Mouse (Mus musculus) lung, embryonic 14.5 days (tissue): ENCODE measurements around the gene Akr1b10. TPM values are rescaled to one million over a fixed set of nuclear protein-coding genes. Genes with fewer than 3 reads are reported as not detected.
"Not testable (repeated sequence)": the region's sequence is repeated elsewhere in the genome, so short reads cannot be mapped to it uniquely, and the experiment has no call there.

Experiments
- ATAC-seq: fragments of 200-750 bp; cut with Nextera tagmentation; 2 replicates; pipeline ENCODE4 v1.8.0; 2017; ENCODE audit warnings: mild to moderate bottlenecking, moderate TSS enrichment, moderate library complexity; ENCODE audit not compliant: insufficient read depth
- DNase-seq: peaks from one replicate; pipeline ENCODE4 v3.0.0-alpha.2; 2015
- H3K27ac ChIP-seq: fragments of 300-500 bp; sonication (generic); 2 replicates; pipeline ENCODE4 v1.5.1; 2014; ENCODE audit warnings: low read depth, mild to moderate bottlenecking, moderate library complexity
- H3K27me3 ChIP-seq: fragments of 300-500 bp; sonication (generic); 2 replicates; pipeline ENCODE4 v1.6.1; 2014; ENCODE audit warnings: low read length, control low read depth; ENCODE audit not compliant: insufficient read depth
- H3K36me3 ChIP-seq: fragments of 300-500 bp; sonication (generic); 2 replicates; pipeline ENCODE4 v1.6.1; 2014; ENCODE audit warnings: control low read depth; ENCODE audit not compliant: insufficient read depth
- H3K4me1 ChIP-seq: fragments of 300-500 bp; sonication (generic); 2 replicates; pipeline ENCODE4 v1.6.1; 2014; ENCODE audit warnings: antibody characterized with exemption, control low read depth; ENCODE audit not compliant: insufficient read depth
- H3K4me2 ChIP-seq: fragments of 300-500 bp; sonication (generic); 2 replicates; pipeline ENCODE4 v1.6.1; 2014; ENCODE audit warnings: mild to moderate bottlenecking
- H3K4me3 ChIP-seq: fragments of 300-500 bp; sonication (generic); 2 replicates; pipeline ENCODE4 v1.5.1; 2014; ENCODE audit warnings: low read depth, low read length
- H3K9ac ChIP-seq: fragments of 300-500 bp; sonication (generic); 2 replicates; pipeline ENCODE4 v1.6.1; 2014
- H3K9me3 ChIP-seq: fragments of 300-500 bp; sonication (generic); 2 replicates; pipeline ENCODE4 v1.6.1; 2016; ENCODE audit warnings: low read depth, low read length, control low read depth
- CTCF ChIP-seq: IDR thresholded peaks from 2 replicates; pipeline ENCODE4 v1.5.1; 2016; ENCODE audit warnings: antibody characterized with exemption, low read depth
- WGBS: fragments of 180-500 bp; shearing (Covaris S2); extraction: QIAGEN DNeasy Blood & Tissue Kit; methylation state at CpG from one replicate; pipeline ENCODE4 v1.1.7; 2014; 5-methylcytosine and 5-hydroxymethylcytosine counted together
- polyA plus RNA-seq: library from polyadenylated mRNA; unstranded; fragments of >200 nt; fragmentation: Nextera tagmentation; extraction: Ambion mirVana; gene quantifications from 2 replicates; pipeline ENCODE4 v1.2.1, GENCODE M21; 2014

The Akr1b10 gene
- polyA plus RNA-seq, 1 experiment from 2014 or later, result 22.3 TPM

DNA sequence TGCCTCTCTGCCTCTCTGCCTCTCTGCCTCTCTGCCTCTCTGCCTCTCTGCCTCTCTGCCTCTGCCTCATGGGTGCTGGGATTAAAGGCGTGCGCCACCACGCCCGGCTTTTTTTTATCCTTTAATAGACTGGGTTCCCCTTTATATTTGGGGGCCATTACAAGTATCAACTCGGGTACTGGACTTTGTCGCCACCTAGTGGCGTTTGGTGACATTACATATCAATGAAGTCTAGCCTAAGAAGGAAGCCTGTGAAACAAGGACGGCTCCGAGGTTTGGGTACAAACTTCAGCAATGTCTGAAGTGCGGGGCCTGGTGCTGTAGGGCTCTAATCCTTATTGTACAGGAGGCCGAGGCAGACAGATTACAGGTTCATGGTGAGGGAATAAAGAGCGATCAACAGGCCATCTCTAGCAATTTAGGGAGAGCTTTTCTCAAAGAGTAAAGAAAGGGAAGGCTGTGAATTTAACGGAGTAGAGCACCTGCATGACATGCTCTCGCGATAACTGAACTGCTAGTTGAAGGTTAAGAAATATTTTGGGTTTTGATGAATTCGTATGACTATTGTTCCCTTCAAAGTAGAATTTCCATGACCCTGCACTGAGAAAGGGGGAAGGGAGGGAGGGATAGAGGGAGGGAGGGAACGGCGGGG is 12.2 kb upstream of the Akr1b10 start:
- no peak overlapping the region for H3K27ac ChIP-seq
- ATAC-seq, result peak; percentile 62; the same call in 1 of the 2 replicates
- H3K4me3 ChIP-seq, result no peak overlapping the region
- no peaks in the 10 kb centered on the region for H3K27me3 ChIP-seq
- peak overlapping the region; percentile 49 for H3K4me2 ChIP-seq
- DNase-seq, result peak; percentile 95
- no peaks in the 10 kb centered on the region for H3K9me3 ChIP-seq
- no peak overlapping the region; the same call in 1 of the 2 replicates for H3K9ac ChIP-seq
- 25% methylated on average over 18 of the region's 18 CpGs for WGBS
- TF ChIP-seq CTCF, result peak; percentile 79
- H3K36me3 ChIP-seq, result no peaks in the 10 kb centered on the region
- no peaks in the 10 kb centered on the region for H3K4me1 ChIP-seq

DNA sequence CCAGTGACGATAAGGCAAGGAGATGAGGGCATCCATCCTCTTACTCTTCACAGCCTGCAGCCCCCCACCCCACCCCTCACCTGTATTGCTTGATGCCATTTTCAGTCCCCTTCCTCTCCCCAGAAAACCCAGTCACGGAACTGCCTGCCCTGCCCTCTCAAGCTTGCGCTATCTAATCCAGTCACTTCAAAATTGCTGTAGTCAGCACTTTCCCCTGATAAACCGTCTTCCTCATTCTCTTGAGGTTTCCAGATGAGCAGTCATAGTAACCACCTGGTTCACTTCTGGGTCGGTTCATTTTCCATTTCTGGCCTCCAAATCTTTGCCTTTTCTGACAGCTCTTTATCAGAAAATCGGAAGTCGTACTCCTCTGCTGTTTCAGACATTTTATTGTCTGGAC is 10.2 kb upstream of the Akr1b10 start:
- WGBS, result 68% methylated on average over 7 of the region's 7 CpGs

DNA sequence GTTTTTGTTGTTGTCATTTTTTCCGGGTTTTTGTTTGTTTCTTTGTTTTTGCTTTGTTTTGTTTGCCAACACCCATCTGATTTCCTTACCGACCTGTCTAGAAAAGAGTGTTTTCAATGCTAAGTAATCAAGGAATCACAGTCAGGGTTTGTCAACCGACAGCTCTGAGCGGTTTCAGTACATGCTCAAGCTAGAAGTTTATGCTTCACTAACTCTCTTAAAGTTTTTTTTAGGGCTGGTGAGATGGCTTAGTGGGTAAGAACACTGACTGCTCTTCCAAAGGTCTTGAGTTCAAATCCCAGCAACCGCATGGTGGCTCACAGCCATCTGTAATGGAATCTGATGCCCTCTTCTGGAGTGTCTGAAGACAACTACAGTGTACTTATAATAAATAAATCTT is 8.1 kb upstream of the Akr1b10 start:
- DNase-seq, H3K4me2 ChIP-seq, H3K9me3 ChIP-seq, H3K27ac ChIP-seq, H3K36me3 ChIP-seq, ATAC-seq, H3K4me1 ChIP-seq, H3K4me3 ChIP-seq, H3K9ac ChIP-seq, H3K27me3 ChIP-seq: not testable (repeated sequence)
- 71% methylated on average over 5 of the region's 5 CpGs for WGBS

More for the DNA sequence above, 10.2 kb upstream of the Akr1b10 start:
- Histone ChIP-seq H3K9ac (no peak overlapping the region), H3K4me3 (no peak overlapping the region), H3K36me3 (no peaks in the 10 kb centered on the region), H3K27ac (no peak overlapping the region), H3K9me3 (no peaks in the 10 kb centered on the region), H3K4me1 (no peaks in the 10 kb centered on the region), H3K4me2 (no peak overlapping the region), H3K27me3 (no peaks in the 10 kb centered on the region)
- DNase-seq (no peak), ATAC-seq (no peak)
- no peak for TF ChIP-seq CTCF

DNA sequence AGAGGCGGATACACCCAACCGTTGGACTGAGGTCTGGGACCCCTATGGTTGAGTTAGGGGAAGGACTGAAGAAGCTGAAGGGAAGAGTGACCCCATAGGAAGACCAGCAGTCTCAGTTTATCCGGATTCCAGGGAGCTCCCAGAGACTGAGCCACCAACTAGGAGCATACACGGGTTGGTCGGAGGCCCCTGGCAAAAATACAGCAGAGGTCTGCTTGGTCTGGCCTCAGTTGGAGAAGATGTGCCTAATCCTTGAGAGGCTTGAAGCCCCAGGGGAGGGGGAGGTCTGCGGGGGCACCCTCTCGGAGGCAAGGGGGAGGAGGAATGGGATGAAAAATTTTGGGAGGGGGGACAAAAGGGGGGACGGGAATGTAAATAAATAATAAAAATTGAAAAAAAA is 617 bp upstream of the Akr1b10 start:
- H3K27me3 ChIP-seq, result no peaks in the 10 kb centered on the region
- H3K27ac ChIP-seq, result no peak overlapping the region
- H3K4me3 ChIP-seq, result peak overlapping the region; percentile 54; the same call in 1 of the 2 replicates
- no peaks in the 10 kb centered on the region for H3K9me3 ChIP-seq
- H3K4me2 ChIP-seq, result peak overlapping the region; percentile 90
- H3K4me1 ChIP-seq, result no peaks in the 10 kb centered on the region
- no peaks in the 10 kb centered on the region for H3K36me3 ChIP-seq
- DNase-seq (no peak), ATAC-seq (no peak)
- H3K9ac ChIP-seq, result no peak overlapping the region
- WGBS, result 40% methylated on average over 8 of the region's 8 CpGs
- no peak for TF ChIP-seq CTCF

DNA sequence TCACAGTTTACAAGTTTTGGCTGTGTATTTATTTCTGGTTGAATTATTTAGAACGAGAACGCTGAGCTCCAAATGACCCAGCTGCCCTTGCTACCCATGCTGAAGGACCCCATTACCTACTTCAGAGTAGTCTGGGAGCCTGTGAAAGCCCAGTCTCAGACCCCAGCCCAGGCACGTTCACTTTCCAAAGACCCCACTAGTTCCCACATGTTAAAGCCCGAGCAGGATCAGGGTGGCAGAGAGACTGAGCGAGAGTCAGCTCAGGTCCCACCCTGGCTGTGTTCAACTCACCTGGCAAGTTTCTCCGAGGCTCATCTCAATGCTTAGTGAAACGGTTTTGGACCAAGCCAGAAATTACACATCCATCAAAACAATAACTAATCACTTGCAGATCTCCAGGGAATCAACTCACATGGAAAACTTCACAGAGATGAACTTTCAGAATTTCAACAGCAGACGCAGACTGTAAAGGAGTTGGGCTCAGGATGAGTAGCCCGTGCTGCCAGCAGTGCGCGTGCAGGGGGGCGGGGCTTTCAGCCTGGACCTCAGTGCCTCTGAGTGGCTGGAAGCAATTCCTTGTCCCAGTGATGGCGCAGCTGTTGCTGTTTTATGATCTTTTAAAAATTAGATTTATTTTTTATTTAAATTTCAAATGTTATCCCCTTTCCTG is 818 bp downstream of the Akr1b10 start:
- H3K9me3 ChIP-seq, result no peaks in the 10 kb centered on the region
- H3K27me3 ChIP-seq, result no peaks in the 10 kb centered on the region
- H3K9ac ChIP-seq, result peak overlapping the region; percentile 55
- peak; percentile 78 for DNase-seq
- H3K4me2 ChIP-seq, result peak overlapping the region; percentile 90
- TF ChIP-seq CTCF, result no peak
- 1% methylated on average over 13 of the region's 13 CpGs for WGBS
- H3K4me3 ChIP-seq, result peak overlapping the region; percentile 54
- peak overlapping the region; percentile 80 for H3K27ac ChIP-seq
- peak; percentile 87 for ATAC-seq
- 0 out of 2 replicates have a peak, but pooled peaks cover 3% of the 10 kb centered on the region for H3K36me3 ChIP-seq
- no peaks in the 10 kb centered on the region for H3K4me1 ChIP-seq

DNA sequence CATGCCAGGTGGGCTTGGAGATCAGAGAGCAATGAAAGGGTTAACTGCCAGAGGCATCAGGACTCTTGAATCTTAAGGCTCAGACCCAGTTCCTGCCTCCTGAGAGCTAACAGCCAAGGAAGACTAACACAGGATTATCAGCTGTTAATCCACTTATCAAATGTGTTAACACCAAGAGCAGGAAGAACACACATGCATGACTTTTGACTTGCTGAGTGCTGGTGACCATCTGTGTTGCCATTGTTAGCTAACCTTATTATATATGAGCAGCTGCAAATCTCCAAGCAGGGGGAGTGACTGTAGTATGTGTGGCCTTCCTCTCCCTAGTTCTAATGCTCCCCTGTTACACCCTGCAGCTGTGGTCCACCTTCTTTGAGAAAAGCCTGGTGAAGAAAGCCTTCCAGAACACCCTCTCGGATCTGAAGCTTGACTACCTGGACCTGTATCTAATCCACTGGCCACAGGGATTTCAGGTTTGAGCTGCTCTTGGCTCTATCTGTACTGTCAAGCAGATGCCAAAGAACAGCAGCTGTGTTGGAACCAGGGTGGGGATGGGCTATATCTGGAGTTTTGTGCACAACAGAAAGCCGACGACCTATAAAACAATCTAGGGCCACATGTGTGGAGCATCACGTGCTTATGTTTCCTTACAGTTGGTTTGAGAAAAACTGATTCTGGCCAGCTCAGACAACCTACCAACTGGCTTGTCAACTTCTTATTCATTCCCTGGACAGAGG is 4.6 kb downstream of the Akr1b10 start:
- Histone ChIP-seq H3K4me3 (no peak overlapping the region), H3K27ac (no peak overlapping the region), H3K9me3 (no peaks in the 10 kb centered on the region), H3K4me2 (no peak overlapping the region), H3K4me1 (no peaks in the 10 kb centered on the region), H3K9ac (no peak overlapping the region), H3K27me3 (no peaks in the 10 kb centered on the region), H3K36me3 (peaks cover 3% of the 10 kb centered on the region; the same call in 1 of the 2 replicates)
- 75% methylated on average over 4 of the region's 4 CpGs for WGBS
- no peak for TF ChIP-seq CTCF
- DNase-seq, result no peak
- no peak for ATAC-seq

DNA sequence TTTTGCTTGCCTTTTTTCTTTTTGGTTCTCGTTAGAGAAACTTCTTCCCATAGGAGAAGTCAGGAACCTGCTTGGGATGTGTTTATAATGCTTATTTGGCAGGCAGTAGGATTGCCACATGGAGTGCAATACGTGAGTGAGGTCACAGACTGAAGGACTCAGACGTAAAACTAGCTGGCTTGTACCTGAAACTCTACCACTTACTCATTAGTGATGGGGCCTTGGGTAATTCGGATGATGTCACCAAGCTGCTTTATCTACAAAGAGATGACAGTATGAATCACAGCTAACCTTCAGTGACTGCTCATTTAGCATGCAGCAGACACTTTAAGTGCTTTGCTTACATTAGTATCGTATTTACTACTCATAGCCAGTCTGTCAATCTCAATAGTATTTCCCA is 11.9 kb downstream of the Akr1b10 start:
- no peak overlapping the region for H3K4me3 ChIP-seq
- DNase-seq, result no peak
- H3K9me3 ChIP-seq, result no peaks in the 10 kb centered on the region
- no peak overlapping the region for H3K4me2 ChIP-seq
- H3K27me3 ChIP-seq, result no peaks in the 10 kb centered on the region
- H3K4me1 ChIP-seq, result no peaks in the 10 kb centered on the region
- ATAC-seq, result no peak
- no peak for TF ChIP-seq CTCF
- H3K36me3 ChIP-seq, result 0 out of 2 replicates have a peak, but pooled peaks cover 5% of the 10 kb centered on the region
- no peak overlapping the region for H3K27ac ChIP-seq
- WGBS, result 54% methylated on average over 5 of the region's 5 CpGs
- no peak overlapping the region for H3K9ac ChIP-seq
